In genomic region chr12:69299831-69300230, GRCm38 (mm10) we compare ENCODE assay signal across 8 mouse cellular contexts.
"Had no signal": no experiment of that assay in that cellular context is flagged by ENCODE, and none has a peak within 500 bp of the region (broad histone marks: within the 10 kb centered on the region; RNA-seq: fewer than 3 reads in every experiment).

No protein-coding gene starts in this region.

- H3K27ac ChIP-seq: left cerebral cortex, adult 2 months; midbrain, embryonic 13.5 days; neural tube, embryonic 13.5 days had no signal

- H3K27me3 ChIP-seq: midbrain, embryonic 13.5 days; neural tube, embryonic 13.5 days had no signal

- DNase-seq: right cerebral cortex, postnatal 4 days; spleen, adult 18-20 months; thymus, adult 18-20 months; thymus, postnatal 14 days had no signal

- H3K4me3 ChIP-seq: left cerebral cortex, adult 2 months; myocyte had no signal

- ATAC-seq: midbrain, embryonic 13.5 days had no signal

- H3K9me3 ChIP-seq: midbrain, embryonic 13.5 days; neural tube, embryonic 13.5 days had no signal

- H3K9ac ChIP-seq: midbrain, embryonic 13.5 days had no signal
